Mouse (Mus musculus) gastrocnemius, adult 18-20 months (tissue): Measurements from ENCODE around the gene Gm49369. TPM values are rescaled to one million over a fixed set of nuclear protein-coding genes. Genes with fewer than 3 reads are reported as not detected.
"Not testable (repeated sequence)": the region's sequence is repeated elsewhere in the genome, so short reads cannot be mapped to it uniquely, and the experiment has no call there.

ENCODE experiments used
- DNase-seq: peaks from one replicate; pipeline ENCODE4 v3.0.0; 2021; ENCODE audit warnings: low spot score
- total RNA-seq, 2 experiments: library from RNA; stranded (reverse); gene quantifications; 2 replicates each; pipeline ENCODE4 v1.2.3; 2021

Gene Gm49369
- total RNA-seq, 2 experiments from 2014 or later = 1.1 to 2.4 TPM

- no peak for DNase-seq
Observed at GRCm38 (mm10) chr7:142371768-142372661, 10.5 kb downstream of the Gm49369 start.

- no peak for DNase-seq
Observed at GRCm38 (mm10) chr7:142371398-142371767, 11.1 kb downstream of the Gm49369 start.

- DNase-seq = no peak
Observed at GRCm38 (mm10) chr7:142370937-142371336, 11.5 kb downstream of the Gm49369 start.

GRCm38 (mm10) chr7:142369820-142370219 lies 12.6 kb downstream of the Gm49369 start:
- peak; percentile 31 for DNase-seq

GRCm38 (mm10) chr7:142368856-142369255 lies 13.6 kb downstream of the Gm49369 start:
- DNase-seq = peak; percentile 81

GRCm38 (mm10) chr7:142363107-142363506 lies 19.4 kb downstream of the Gm49369 start:
- no peak for DNase-seq

- DNase-seq = no peak
Observed at GRCm38 (mm10) chr7:142360743-142361142, 21.7 kb downstream of the Gm49369 start.

GRCm38 (mm10) chr7:142359129-142359528 lies 23.3 kb downstream of the Gm49369 start:
- DNase-seq = no peak

GRCm38 (mm10) chr7:142357566-142357965 lies 24.9 kb downstream of the Gm49369 start:
- DNase-seq = no peak

- no peak for DNase-seq
Observed at GRCm38 (mm10) chr7:142354661-142355233, 27.7 kb downstream of the Gm49369 start.

- DNase-seq = no peak
Observed at GRCm38 (mm10) chr7:142353854-142354253, 28.6 kb downstream of the Gm49369 start.

- DNase-seq = no peak
Observed at GRCm38 (mm10) chr7:142351569-142351968, 30.9 kb downstream of the Gm49369 start.

- peak; percentile 64 for DNase-seq
Observed at GRCm38 (mm10) chr7:142349308-142349961, 33.0 kb downstream of the Gm49369 start.

- no peak for DNase-seq
Observed at GRCm38 (mm10) chr7:142347542-142347941, 34.9 kb downstream of the Gm49369 start.

GRCm38 (mm10) chr7:142342247-142342640 lies 40.2 kb downstream of the Gm49369 start:
- DNase-seq = no peak

GRCm38 (mm10) chr7:142341564-142342246 lies 40.8 kb downstream of the Gm49369 start:
- no peak for DNase-seq

GRCm38 (mm10) chr7:142340269-142340970 lies 42.0 kb downstream of the Gm49369 start:
- DNase-seq = no peak

- no peak for DNase-seq
Observed at GRCm38 (mm10) chr7:142335151-142335550, 47.3 kb downstream of the Gm49369 start.

- peak; percentile 84 for DNase-seq
Observed at GRCm38 (mm10) chr7:142334246-142334645, 48.2 kb downstream of the Gm49369 start.

GRCm38 (mm10) chr7:142332741-142333140 lies 49.7 kb downstream of the Gm49369 start:
- DNase-seq = not testable (repeated sequence)

- DNase-seq = no peak
Observed at GRCm38 (mm10) chr7:142331281-142331680, 51.2 kb downstream of the Gm49369 start.
